Mouse (Mus musculus): ENCODE results near the gene Slc16a1.

DNA sequence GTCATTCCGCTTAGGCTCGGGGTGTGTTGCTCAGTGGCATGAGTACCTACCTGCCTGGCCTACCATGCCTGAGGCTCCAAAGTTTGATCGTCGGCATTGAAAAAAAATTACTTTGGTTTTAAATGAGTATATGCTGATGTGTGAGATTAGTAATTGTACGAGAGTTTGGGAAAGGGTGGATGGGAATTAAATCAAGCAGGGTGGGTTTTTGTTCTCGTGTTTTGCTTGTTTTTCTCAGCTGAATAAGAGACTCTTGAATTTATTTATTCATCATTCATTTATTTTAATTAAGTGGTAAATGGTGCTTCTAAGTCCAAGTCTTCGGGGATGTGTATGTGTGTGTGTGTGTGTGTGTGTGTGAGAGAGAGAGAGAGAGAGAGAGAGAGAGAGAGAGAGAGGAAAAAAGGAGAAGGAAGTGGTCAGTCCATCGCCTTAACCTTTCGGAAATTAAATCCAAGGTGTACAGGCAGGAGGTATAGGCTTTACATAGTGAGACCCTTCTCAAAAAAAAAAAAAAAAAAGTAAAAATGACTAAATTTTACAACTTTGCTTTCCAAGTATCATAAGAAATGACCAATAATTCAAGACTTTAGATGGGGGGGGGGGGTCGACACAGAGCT is 1.4 kb downstream of the Slc16a1 start:
- no peak for TF ChIP-seq POLR2A (IDR thresholded peaks at IDR 0.05; ENCODE audit: control insufficient read depth, low read depth, low read length)
- no peak for TF ChIP-seq CTCF (IDR thresholded peaks at IDR 0.05; ENCODE audit: control insufficient read depth, insufficient read depth, insufficient replicate concordance, low read depth, low read length)

Data from testis, adult 2 months (tissue).